Mouse (Mus musculus) heart, postnatal 14 days (tissue): Measurements from ENCODE around the gene Pus7l. TPM values are rescaled to one million over a fixed set of nuclear protein-coding genes. Genes with fewer than 3 reads are reported as not detected.

Source experiments
- DNase-seq, 2 experiments: peaks; one replicate each; pipeline ENCODE4 v3.0.0; 2021 to 2022
- intact Hi-C: fragments of 180-260 bp; cut with DNase I; formaldehyde crosslinking; loops from one replicate; pipeline ENCODE4 v1.15.1; 2025
- total RNA-seq, 2 experiments: library from RNA; stranded (reverse); gene quantifications; 2 replicates each; pipeline ENCODE4 v1.2.3; 2021

Pus7l gene
- total RNA-seq, 2 experiments from 2014 or later = 2.5 to 3.3 TPM

- intact Hi-C loops = no loop called here
Observed at GRCm38 (mm10) chr15:94480248-94480647, 63.1 kb downstream of the Pus7l start.

DNA sequence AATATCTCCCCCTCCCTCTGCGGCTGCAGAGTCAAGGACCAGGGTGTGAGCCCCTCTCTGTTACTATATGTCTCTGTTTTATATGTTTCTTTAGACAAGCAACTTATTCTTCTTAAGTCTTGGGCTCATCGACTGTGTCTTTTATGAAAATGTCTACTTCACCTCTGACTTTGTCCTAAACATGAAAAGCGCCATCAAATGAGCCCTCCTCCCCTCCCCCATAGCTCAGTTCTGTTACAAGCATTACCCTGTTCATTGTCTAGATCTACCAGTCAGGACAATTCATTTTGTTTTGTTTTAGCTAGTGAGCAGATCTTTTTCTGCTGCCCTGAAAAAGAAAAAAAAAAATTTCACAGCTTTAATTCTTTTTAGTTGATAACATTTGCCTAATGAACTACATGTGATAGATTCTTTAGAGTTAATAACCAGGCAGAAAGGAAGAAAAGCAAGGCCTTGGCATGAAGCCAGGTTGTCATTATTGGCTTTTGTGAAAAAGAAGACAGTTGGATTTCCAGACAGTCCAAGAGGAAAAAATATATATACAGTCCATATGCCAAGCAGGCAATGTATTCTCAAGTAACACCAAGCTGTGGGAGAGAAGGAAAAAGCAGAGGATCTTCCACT, 63.7 kb downstream of the Pus7l start:
- no peak for DNase-seq
- intact Hi-C loops = no loop called here

More at GRCm38 (mm10) chr15:94480248-94480647, 63.1 kb downstream of the Pus7l start:
- no peak for DNase-seq

DNA sequence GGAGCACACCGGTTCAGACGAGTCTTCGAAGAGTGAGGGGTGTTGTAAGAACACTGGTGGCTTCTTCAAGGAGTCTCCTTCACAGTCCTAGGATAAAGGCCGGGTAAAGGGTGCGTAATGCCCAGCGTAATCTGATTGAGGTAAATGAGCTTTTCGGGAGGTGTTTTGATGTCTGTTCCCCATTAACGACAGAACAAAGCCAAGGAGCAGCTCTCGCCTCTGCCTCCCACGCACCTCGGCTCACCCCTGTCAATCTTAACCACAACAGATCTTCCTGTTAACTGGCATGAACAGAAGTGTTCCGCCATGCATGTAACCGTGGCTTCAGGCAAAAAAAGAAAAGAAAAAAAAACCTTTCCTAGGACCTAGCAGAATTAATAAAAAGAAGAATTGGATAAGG, 64.6 kb downstream of the Pus7l start:
- DNase-seq = no peak
- intact Hi-C loops = no loop called here

- no peak for DNase-seq
- intact Hi-C loops = no loop called here
Observed at GRCm38 (mm10) chr15:94477287-94477686, 66.1 kb downstream of the Pus7l start.

DNA sequence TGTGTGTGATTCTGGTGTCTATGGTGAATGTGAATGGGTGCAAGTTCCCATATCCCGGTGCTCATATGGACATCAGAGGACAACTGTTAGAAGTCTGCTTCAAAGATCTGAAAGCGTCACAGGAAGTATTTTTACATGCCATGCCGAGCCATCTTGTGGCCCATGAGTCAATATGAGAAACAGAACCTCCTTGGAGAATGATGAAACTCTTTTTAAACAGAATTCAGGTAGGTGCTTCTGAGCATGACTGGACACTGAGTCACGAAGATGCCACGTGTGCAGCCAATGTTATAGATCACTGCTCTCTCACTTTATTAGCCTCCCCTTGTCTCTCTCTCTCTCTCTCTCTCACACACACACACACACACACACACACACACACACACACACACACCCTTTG, 67.4 kb downstream of the Pus7l start:
- DNase-seq = no peak
- intact Hi-C loops = no loop called here

Other genes starting within 250 kb of the Pus7l start
- gene Adamts20, start 78.1 kb downstream of the Pus7l start, total RNA-seq = under 1 TPM; 0.29 TPM
- gene Irak4, start 96 bp upstream of the Pus7l start, total RNA-seq = 1 to 10 TPM; 6.2 to 7.6 TPM
- 10 to 100 TPM; 24.3 to 24.6 TPM for gene Twf1, start 46.3 kb upstream of the Pus7l start, total RNA-seq
- 10 to 100 TPM; 13.8 to 14.8 TPM for gene Tmem117, start 85.7 kb upstream of the Pus7l start, total RNA-seq